Mouse (Mus musculus): Measurements from ENCODE around the gene Kcnd3. TPM values are rescaled to one million over a fixed set of nuclear protein-coding genes. Genes with fewer than 3 reads are reported as not detected.
A peak's percentile ranks its signal among the peaks of the same experiment; 100 is the strongest.

The Kcnd3 gene
- polyA plus RNA-seq, 1 experiment from 2014 or later, result 8.4 TPM

- H3K27me3 ChIP-seq, result no peaks in the 10 kb centered on the region
- no peaks in the 10 kb centered on the region for H3K4me1 ChIP-seq
- H3K9me3 ChIP-seq, result no peaks in the 10 kb centered on the region
- H3K27ac ChIP-seq (replicated peaks), result no peak overlapping the region
- H3K9ac ChIP-seq (replicated peaks), result no peak overlapping the region
- no peak overlapping the region for H3K4me3 ChIP-seq
- H3K36me3 ChIP-seq, result peaks cover 41% of the 10 kb centered on the region
- H3K4me2 ChIP-seq (replicated peaks), result no peak overlapping the region
- ATAC-seq (replicated peaks), result no peak
- WGBS, result 30% methylated on average over 2 of the region's 2 CpGs
Observed at GRCm38 (mm10) chr3:105675932-105676331, 223.8 kb downstream of the Kcnd3 start.

GRCm38 (mm10) chr3:105680346-105680745 lies 228.2 kb downstream of the Kcnd3 start:
- no peak overlapping the region for H3K27ac ChIP-seq (replicated peaks)
- no peak overlapping the region for H3K4me3 ChIP-seq

GRCm38 (mm10) chr3:105686394-105687323 lies 234.5 kb downstream of the Kcnd3 start:
- H3K27me3 ChIP-seq, result no peaks in the 10 kb centered on the region
- H3K9ac ChIP-seq (replicated peaks), result peak overlapping the region; percentile 84
- ATAC-seq (replicated peaks), result no peak
- peaks cover 18% of the 10 kb centered on the region for H3K4me1 ChIP-seq
- H3K9me3 ChIP-seq, result no peaks in the 10 kb centered on the region
- 9% methylated on average over 60 of the region's 60 CpGs for WGBS
- H3K27ac ChIP-seq (replicated peaks), result peak overlapping the region; percentile 78
- peaks cover 24% of the 10 kb centered on the region for H3K36me3 ChIP-seq
- peak overlapping the region; percentile 72 for H3K4me3 ChIP-seq
- peak overlapping the region; percentile 78 for H3K4me2 ChIP-seq (replicated peaks)

More at GRCm38 (mm10) chr3:105680346-105680745, 228.2 kb downstream of the Kcnd3 start:
- Histone ChIP-seq H3K27me3 (no peaks in the 10 kb centered on the region), H3K9ac (replicated peaks) (no peak overlapping the region), H3K4me1 (0 out of 2 replicates have a peak, but pooled peaks cover 3% of the 10 kb centered on the region), H3K9me3 (no peaks in the 10 kb centered on the region), H3K36me3 (peaks cover 69% of the 10 kb centered on the region), H3K4me2 (replicated peaks) (no peak overlapping the region)
- 93% methylated on average over 7 of the region's 7 CpGs for WGBS
- ATAC-seq (replicated peaks), result no peak

- ATAC-seq (replicated peaks), result peak; percentile 98
- under 1% methylated on average over 72 of the region's 72 CpGs for WGBS
- no peaks in the 10 kb centered on the region for H3K27me3 ChIP-seq
Observed at GRCm38 (mm10) chr3:105687324-105688060, 235.4 kb downstream of the Kcnd3 start, which contains the start of gene Ddx20. TSS of gene Ddx20 (minus strand) at chr3:105687574.

GRCm38 (mm10) chr3:105688536-105688935 lies 236.4 kb downstream of the Kcnd3 start:
- Histone ChIP-seq H3K9ac (replicated peaks) (no peak overlapping the region), H3K27ac (replicated peaks) (no peak overlapping the region), H3K4me2 (replicated peaks) (no peak overlapping the region), H3K9me3 (no peaks in the 10 kb centered on the region), H3K4me3 (no peak overlapping the region), H3K4me1 (peaks cover 18% of the 10 kb centered on the region), H3K27me3 (no peaks in the 10 kb centered on the region), H3K36me3 (peaks cover 8% of the 10 kb centered on the region)
- ATAC-seq (replicated peaks), result no peak
- 100% methylated on average over 2 of the region's 2 CpGs for WGBS

More at GRCm38 (mm10) chr3:105687324-105688060, 235.4 kb downstream of the Kcnd3 start, which contains the start of gene Ddx20:
- no peaks in the 10 kb centered on the region for H3K9me3 ChIP-seq
- peaks cover 19% of the 10 kb centered on the region for H3K36me3 ChIP-seq
- peak within 1 kb of the TSS; percentile 72 for H3K4me3 ChIP-seq
- H3K27ac ChIP-seq (replicated peaks), result peak within 1 kb of the TSS; percentile 78
- H3K4me2 ChIP-seq (replicated peaks), result peak within 1 kb of the TSS; percentile 78
- H3K9ac ChIP-seq (replicated peaks), result peak within 1 kb of the TSS; percentile 84
- H3K4me1 ChIP-seq, result peaks cover 18% of the 10 kb centered on the region

- Histone ChIP-seq H3K4me1 (peaks cover 19% of the 10 kb centered on the region), H3K9ac (replicated peaks) (no peak overlapping the region), H3K4me2 (replicated peaks) (no peak overlapping the region), H3K4me3 (no peak overlapping the region), H3K36me3 (no peaks in the 10 kb centered on the region), H3K27me3 (no peaks in the 10 kb centered on the region), H3K9me3 (no peaks in the 10 kb centered on the region), H3K27ac (replicated peaks) (no peak overlapping the region)
- WGBS, result 82% methylated on average over 14 of the region's 14 CpGs
- no peak for ATAC-seq (replicated peaks)
Observed at GRCm38 (mm10) chr3:105693327-105694080, 241.4 kb downstream of the Kcnd3 start.

GRCm38 (mm10) chr3:105695476-105696386 lies 243.6 kb downstream of the Kcnd3 start:
- Histone ChIP-seq H3K36me3 (no peaks in the 10 kb centered on the region), H3K4me1 (peaks cover 19% of the 10 kb centered on the region), H3K4me3 (no peak overlapping the region), H3K4me2 (replicated peaks) (peak overlapping the region; percentile 26), H3K27me3 (no peaks in the 10 kb centered on the region), H3K27ac (replicated peaks) (peak overlapping the region; percentile 36), H3K9ac (replicated peaks) (peak overlapping the region; percentile 6; the same call in 1 of the 2 replicates), H3K9me3 (no peaks in the 10 kb centered on the region)
- WGBS, result 22% methylated on average over 20 of the region's 20 CpGs
- ATAC-seq (replicated peaks), result peak; percentile 51

GRCm38 (mm10) chr3:105696387-105697147 lies 244.4 kb downstream of the Kcnd3 start:
- 48% methylated on average over 17 of the region's 17 CpGs for WGBS

GRCm38 (mm10) chr3:105697148-105697441 lies 245.0 kb downstream of the Kcnd3 start:
- WGBS, result 65% methylated on average over 5 of the region's 5 CpGs
- Histone ChIP-seq H3K36me3 (no peaks in the 10 kb centered on the region), H3K4me3 (no peak overlapping the region), H3K4me2 (replicated peaks) (no peak overlapping the region), H3K4me1 (peaks cover 19% of the 10 kb centered on the region), H3K9me3 (no peaks in the 10 kb centered on the region), H3K9ac (replicated peaks) (no peak overlapping the region), H3K27me3 (no peaks in the 10 kb centered on the region), H3K27ac (replicated peaks) (no peak overlapping the region)
- peak; percentile 53; the same call in 1 of the 2 replicates for ATAC-seq (replicated peaks)

More at GRCm38 (mm10) chr3:105696387-105697147, 244.4 kb downstream of the Kcnd3 start:
- Histone ChIP-seq H3K27ac (replicated peaks) (no peak overlapping the region), H3K36me3 (no peaks in the 10 kb centered on the region), H3K9me3 (no peaks in the 10 kb centered on the region), H3K4me1 (peaks cover 19% of the 10 kb centered on the region), H3K27me3 (no peaks in the 10 kb centered on the region), H3K9ac (replicated peaks) (0 out of 2 replicates have a peak overlapping the region, but pooled peaks have one; percentile 6), H3K4me3 (no peak overlapping the region), H3K4me2 (replicated peaks) (peak overlapping the region; percentile 26)
- ATAC-seq (replicated peaks), result peak; percentile 45

GRCm38 (mm10) chr3:105698311-105698710 lies 246.2 kb downstream of the Kcnd3 start:
- WGBS, result 76% methylated on average over 1 of the region's 1 CpGs
- no peak for ATAC-seq (replicated peaks)
- no peak overlapping the region for H3K4me3 ChIP-seq
- H3K36me3 ChIP-seq, result no peaks in the 10 kb centered on the region
- H3K27me3 ChIP-seq, result no peaks in the 10 kb centered on the region; the same call in 1 of the 2 replicates
- H3K9me3 ChIP-seq, result no peaks in the 10 kb centered on the region
- no peak overlapping the region for H3K4me2 ChIP-seq (replicated peaks)
- H3K4me1 ChIP-seq, result peaks cover 19% of the 10 kb centered on the region
- no peak overlapping the region for H3K27ac ChIP-seq (replicated peaks)
- H3K9ac ChIP-seq (replicated peaks), result no peak overlapping the region
